Mouse (Mus musculus) lung, embryonic 16.5 days (tissue): Measurements from ENCODE around the gene Hist1h3d. TPM values are rescaled to one million over a fixed set of nuclear protein-coding genes. Genes with fewer than 3 reads are reported as not detected.
"Not testable (repeated sequence)": the region's sequence is repeated elsewhere in the genome, so short reads cannot be mapped to it uniquely, and the experiment has no call there.

Experiments used
- ATAC-seq: fragments of 200-750 bp; cut with Nextera tagmentation; 2 replicates; pipeline ENCODE4 v1.8.0; 2017; ENCODE audit warnings: low read depth, mild to moderate bottlenecking, moderate library complexity
- H3K27ac ChIP-seq: fragments of 300-500 bp; sonication (generic); 2 replicates; pipeline ENCODE4 v1.5.1; 2014; ENCODE audit warnings: mild to moderate bottlenecking, control low read depth, low read length
- H3K27me3 ChIP-seq: fragments of 300-500 bp; sonication (generic); 2 replicates; pipeline ENCODE4 v1.6.1; 2014; ENCODE audit warnings: low read depth, low read length, mixed read lengths; ENCODE audit not compliant: control insufficient read depth, insufficient read depth
- H3K36me3 ChIP-seq: fragments of 300-500 bp; sonication (generic); 2 replicates; pipeline ENCODE4 v1.6.1; 2014; ENCODE audit warnings: low read length; ENCODE audit not compliant: control insufficient read depth, insufficient read depth
- H3K4me1 ChIP-seq: fragments of 300-500 bp; sonication (generic); replicated peaks from 2 replicates; pipeline ENCODE4 v1.6.1; 2014; ENCODE audit warnings: low read length, mixed read lengths; ENCODE audit not compliant: control insufficient read depth, insufficient read depth
- H3K4me2 ChIP-seq: fragments of 300-500 bp; sonication (generic); 2 replicates; pipeline ENCODE4 v1.6.1; 2014; ENCODE audit warnings: low read depth, low read length, control low read depth
- H3K4me3 ChIP-seq: fragments of 300-500 bp; sonication (generic); 2 replicates; pipeline ENCODE4 v1.5.1; 2014; ENCODE audit warnings: mild to moderate bottlenecking, low read length, control low read depth
- H3K9ac ChIP-seq: fragments of 300-500 bp; sonication (generic); 2 replicates; pipeline ENCODE4 v1.6.1; 2014; ENCODE audit warnings: low read length, control low read depth
- H3K9me3 ChIP-seq: fragments of 300-500 bp; sonication (generic); 2 replicates; pipeline ENCODE4 v1.6.1; 2016; ENCODE audit warnings: low read length; ENCODE audit not compliant: control insufficient read depth
- WGBS: fragments of 180-500 bp; shearing (Covaris S2); extraction: QIAGEN DNeasy Blood & Tissue Kit; methylation state at CpG from one replicate; pipeline ENCODE4 v1.1.7; 2014; 5-methylcytosine and 5-hydroxymethylcytosine counted together
- polyA plus RNA-seq: library from polyadenylated mRNA; unstranded; fragments of >200 nt; fragmentation: Nextera tagmentation; extraction: Ambion mirVana; gene quantifications from 2 replicates; pipeline ENCODE4 v1.2.1, GENCODE M21; 2015

The Hist1h3d gene
- polyA plus RNA-seq, 1 experiment from 2014 or later, result 9.5 TPM

- Histone ChIP-seq H3K36me3 (no peaks in the 10 kb centered on the region), H3K9ac (peak within 1 kb of the TSS; percentile 43), H3K4me2 (peak within 1 kb of the TSS; percentile 64), H3K27me3 (no peaks in the 10 kb centered on the region), H3K9me3 (no peaks in the 10 kb centered on the region), H3K27ac (peak within 1 kb of the TSS; percentile 98), H3K4me3 (no peak within 1 kb of the TSS; the same call in 1 of the 2 replicates), H3K4me1 (peaks cover 15% of the 10 kb centered on the region)
- ATAC-seq, result no peak
These were observed 22.6 kb upstream of the Hist1h3d start, which contains the start of gene Hist1h1d for GRCm38 (mm10) chr13:23552962-23553361. Hist1h1d (plus strand) TSS chr13:23553262.

- ATAC-seq, result no peak
- Histone ChIP-seq H3K9ac (peak overlapping the region; percentile 87), H3K27ac (peak overlapping the region; percentile 98), H3K4me3 (peak overlapping the region; percentile 69), H3K4me1 (peaks cover 15% of the 10 kb centered on the region), H3K27me3 (no peaks in the 10 kb centered on the region), H3K9me3 (no peaks in the 10 kb centered on the region), H3K4me2 (peak overlapping the region; percentile 82), H3K36me3 (no peaks in the 10 kb centered on the region)
- WGBS, result 15% methylated on average over 9 of the region's 9 CpGs
These were observed 21.2 kb upstream of the Hist1h3d start for GRCm38 (mm10) chr13:23554393-23554792.

- Histone ChIP-seq H3K4me3 (peak overlapping the region; percentile 69), H3K27ac (peak overlapping the region; percentile 98), H3K27me3 (no peaks in the 10 kb centered on the region), H3K36me3 (no peaks in the 10 kb centered on the region), H3K9me3 (no peaks in the 10 kb centered on the region), H3K4me1 (peaks cover 15% of the 10 kb centered on the region), H3K9ac (peak overlapping the region; percentile 87), H3K4me2 (peak overlapping the region; percentile 82)
- under 1% methylated on average over 48 of the region's 54 CpGs for WGBS
- ATAC-seq, result peak; percentile 89
These were observed 20.4 kb upstream of the Hist1h3d start for GRCm38 (mm10) chr13:23554925-23555838.

- peak; percentile 78 for ATAC-seq
- 0% methylated on average over 18 of the region's 18 CpGs for WGBS
- no peaks in the 10 kb centered on the region for H3K27me3 ChIP-seq
These were observed 19.6 kb upstream of the Hist1h3d start for GRCm38 (mm10) chr13:23555839-23556416.

GRCm38 (mm10) chr13:23556906-23557305 lies 18.7 kb upstream of the Hist1h3d start:
- H3K9me3 ChIP-seq, result no peaks in the 10 kb centered on the region
- peaks cover 10% of the 10 kb centered on the region for H3K4me1 ChIP-seq
- peak overlapping the region; percentile 75 for H3K27ac ChIP-seq
- no peak for ATAC-seq
- H3K9ac ChIP-seq, result peak overlapping the region; percentile 45; the same call in 1 of the 2 replicates
- peak overlapping the region; percentile 82 for H3K4me2 ChIP-seq
- no peaks in the 10 kb centered on the region for H3K27me3 ChIP-seq
- 57% methylated on average over 3 of the region's 3 CpGs for WGBS
- peak overlapping the region; percentile 22; the same call in 1 of the 2 replicates for H3K4me3 ChIP-seq
- no peaks in the 10 kb centered on the region for H3K36me3 ChIP-seq

More at GRCm38 (mm10) chr13:23555839-23556416, 19.6 kb upstream of the Hist1h3d start:
- Histone ChIP-seq H3K36me3 (no peaks in the 10 kb centered on the region), H3K9ac (peak overlapping the region; percentile 87), H3K4me2 (peak overlapping the region; percentile 82), H3K4me1 (peaks cover 10% of the 10 kb centered on the region), H3K27ac (peak overlapping the region; percentile 98), H3K4me3 (peak overlapping the region; percentile 69), H3K9me3 (no peaks in the 10 kb centered on the region)

GRCm38 (mm10) chr13:23560699-23561098 lies 14.9 kb upstream of the Hist1h3d start:
- Histone ChIP-seq H3K9ac (peak overlapping the region; percentile 39; the same call in 1 of the 2 replicates), H3K27ac (peak overlapping the region; percentile 52; the same call in 1 of the 2 replicates), H3K4me2 (peak overlapping the region; percentile 29)
- H3K27me3 ChIP-seq, H3K36me3 ChIP-seq, H3K4me3 ChIP-seq, ATAC-seq, H3K4me1 ChIP-seq, H3K9me3 ChIP-seq: not testable (repeated sequence)
- WGBS, result 17% methylated on average over 2 of the region's 2 CpGs

- H3K9ac ChIP-seq, result peak overlapping the region; percentile 63
- ATAC-seq, H3K27me3 ChIP-seq, H3K9me3 ChIP-seq, H3K36me3 ChIP-seq, H3K4me1 ChIP-seq: not testable (repeated sequence)
- H3K27ac ChIP-seq, result peak overlapping the region; percentile 99; the same call in 1 of the 2 replicates
- H3K4me3 ChIP-seq, result peak overlapping the region; percentile 49
- peak overlapping the region; percentile 61 for H3K4me2 ChIP-seq
- WGBS, result 0% methylated on average over 2 of the region's 5 CpGs
These were observed 14.1 kb upstream of the Hist1h3d start for GRCm38 (mm10) chr13:23561531-23561882.

GRCm38 (mm10) chr13:23561883-23562659 lies 13.5 kb upstream of the Hist1h3d start, which contains the start of gene Hist1h3e:
Hist1h3e (minus strand) TSS chr13:23562369.
- peak; percentile 92 for ATAC-seq
- Histone ChIP-seq H3K4me2 (peak within 1 kb of the TSS; percentile 61), H3K4me3 (peak within 1 kb of the TSS; percentile 49), H3K27ac (peak within 1 kb of the TSS; percentile 99), H3K9ac (peak within 1 kb of the TSS; percentile 63)
- not testable (repeated sequence) for H3K27me3 ChIP-seq, H3K9me3 ChIP-seq, H3K36me3 ChIP-seq, H3K4me1 ChIP-seq
- under 1% methylated on average over 45 of the region's 67 CpGs for WGBS
